Mouse (Mus musculus) liver, adult 2 months (tissue): ENCODE results near the gene Srrd. TPM values are rescaled to one million over a fixed set of nuclear protein-coding genes. Genes with fewer than 3 reads are reported as not detected.
"Not testable (repeated sequence)": the region's sequence is repeated elsewhere in the genome, so short reads cannot be mapped to it uniquely, and the experiment has no call there.

Experiments
- DNase-seq: peaks from one replicate; pipeline ENCODE4 v3.0.0-alpha.2; 2011; ENCODE audit warnings: low read depth, low spot score; ENCODE audit errors: extremely low read depth
- H3K27ac ChIP-seq: fragments of 200-500 bp; replicated peaks from 2 replicates; pipeline ENCODE4 v1.5.1; 2012; ENCODE audit warnings: low read depth, mild to moderate bottlenecking, control low read depth, inconsistent platforms, low read length; ENCODE audit not compliant: insufficient read depth
- H3K27me3 ChIP-seq: fragments of 200-500 bp; 2 replicates; pipeline ENCODE4 v1.6.1; 2012; ENCODE audit warnings: mild to moderate bottlenecking, moderate library complexity, low read length, inconsistent platforms; ENCODE audit not compliant: control insufficient read depth, insufficient read depth
- H3K36me3 ChIP-seq: fragments of 200-500 bp; 2 replicates; pipeline ENCODE4 v1.6.1; 2012; ENCODE audit warnings: low read length, inconsistent platforms; ENCODE audit not compliant: control insufficient read depth, insufficient read depth
- H3K4me1 ChIP-seq: fragments of 200-500 bp; 2 replicates; pipeline ENCODE4 v1.6.1; 2011; ENCODE audit warnings: low read length; ENCODE audit not compliant: control insufficient read depth, insufficient read depth
- H3K4me3 ChIP-seq: fragments of 200-500 bp; 2 replicates; pipeline ENCODE4 v1.5.1; 2011; ENCODE audit warnings: low read depth, mild to moderate bottlenecking, control low read depth, low read length, moderate library complexity; ENCODE audit not compliant: insufficient read depth
- H3K79me2 ChIP-seq: fragments of 200-500 bp; 2 replicates; pipeline ENCODE4 v1.6.1; 2012; ENCODE audit warnings: inconsistent platforms, mild to moderate bottlenecking, low read length, moderate library complexity; ENCODE audit not compliant: control insufficient read depth, insufficient read depth
- H3K9ac ChIP-seq: fragments of 200-500 bp; 2 replicates; pipeline ENCODE4 v1.6.1; 2012; ENCODE audit warnings: low read depth, mild to moderate bottlenecking, control low read depth, inconsistent platforms, low read length
- CTCF ChIP-seq: fragments of 200-500 bp; IDR thresholded peaks from 2 replicates; pipeline ENCODE4 v1.5.1; 2011; ENCODE audit warnings: low read depth, low read length, control low read depth
- POLR2A ChIP-seq: fragments of 200-500 bp; IDR thresholded peaks from 2 replicates; pipeline ENCODE4 v1.6.1; 2011; ENCODE audit warnings: low read length, control low read depth; ENCODE audit not compliant: insufficient read depth; ENCODE audit errors: extremely low read depth
- WGBS: fragments of 180-500 bp; shearing (Covaris S2); methylation state at CpG from one replicate; pipeline ENCODE4 v1.1.7; 2018; 5-methylcytosine and 5-hydroxymethylcytosine counted together
- polyA plus RNA-seq: library from polyadenylated mRNA; depleted of rRNA; stranded (reverse); fragments of >200 nt; gene quantifications from 2 replicates; pipeline ENCODE4 v1.2.3, GENCODE M21; 2012
- total RNA-seq: library from RNA; depleted of rRNA; stranded (reverse); fragments of >200 nt; gene quantifications from 2 replicates; pipeline ENCODE4 v1.2.3, GENCODE M21; 2014

Gene Srrd
- total and polyA plus RNA-seq, 2 experiments, result 12.3 to 30.0 TPM

- no peaks in the 10 kb centered on the region for H3K36me3 ChIP-seq
- no peaks in the 10 kb centered on the region for H3K79me2 ChIP-seq
- no peak for TF ChIP-seq POLR2A
- no peak overlapping the region for H3K9ac ChIP-seq
- H3K4me1 ChIP-seq, result peaks cover 2% of the 10 kb centered on the region; the same call in 1 of the 2 replicates
- no peak for DNase-seq
- WGBS, result 68% methylated on average over 6 of the region's 6 CpGs
- H3K4me3 ChIP-seq, result no peak overlapping the region
- no peaks in the 10 kb centered on the region for H3K27me3 ChIP-seq
- no peak overlapping the region for H3K27ac ChIP-seq
Measured at GRCm38 (mm10) chr5:112320936-112321335, 21.9 kb downstream of the Srrd start.

- Histone ChIP-seq H3K79me2 (no peaks in the 10 kb centered on the region), H3K27ac (no peak overlapping the region), H3K4me1 (no peaks in the 10 kb centered on the region), H3K4me3 (no peak overlapping the region), H3K27me3 (no peaks in the 10 kb centered on the region), H3K9ac (no peak overlapping the region), H3K36me3 (peaks cover under 1% of the 10 kb centered on the region; the same call in 1 of the 2 replicates)
- WGBS, result 77% methylated on average over 5 of the region's 5 CpGs
- no peak for DNase-seq
- TF ChIP-seq POLR2A (no peak), CTCF (no peak)
Measured at GRCm38 (mm10) chr5:112320379-112320778, 22.5 kb downstream of the Srrd start.

DNA sequence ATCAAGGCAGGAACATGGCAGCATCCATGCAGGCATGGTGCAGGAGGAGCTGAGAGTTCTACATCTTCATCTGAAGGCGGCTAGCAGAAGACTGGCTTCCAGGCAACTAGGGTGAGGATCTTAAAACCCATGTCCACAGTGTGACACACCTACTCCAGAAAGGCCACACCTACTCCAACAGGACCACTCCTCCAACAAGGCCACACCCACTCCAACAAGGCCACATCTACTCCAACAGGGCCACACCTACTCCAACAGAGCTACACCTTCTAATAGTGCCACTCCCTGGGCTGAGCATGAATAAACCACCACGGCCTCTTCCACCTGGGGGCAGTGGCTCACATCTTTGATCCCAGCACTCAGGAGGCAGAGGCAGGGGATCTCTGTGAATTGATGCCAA lies 23.5 kb downstream of the Srrd start:
- not testable (repeated sequence) for H3K79me2 ChIP-seq, H3K9ac ChIP-seq, DNase-seq, H3K4me3 ChIP-seq, H3K27ac ChIP-seq, H3K4me1 ChIP-seq, H3K36me3 ChIP-seq, H3K27me3 ChIP-seq
- WGBS, result 87% methylated on average over 2 of the region's 2 CpGs

DNA sequence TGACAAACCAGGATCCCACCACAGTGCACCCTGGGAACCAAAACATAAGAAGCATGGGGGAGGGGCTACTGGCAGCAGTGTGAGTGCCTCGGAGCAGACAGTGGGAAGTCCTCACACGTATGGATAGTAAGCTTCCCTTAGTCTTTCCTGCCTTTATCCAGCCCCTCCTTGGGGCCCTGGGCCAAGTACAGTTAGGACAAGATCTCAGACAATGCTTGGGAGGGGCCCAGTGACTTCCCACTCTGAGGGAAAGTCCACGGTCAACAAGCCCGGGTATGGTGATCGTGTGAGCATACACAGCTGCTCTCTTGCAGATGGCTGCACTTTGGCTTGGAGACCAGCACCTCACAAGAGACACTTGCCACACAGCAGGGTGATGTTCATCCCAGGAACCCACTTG lies 25.5 kb downstream of the Srrd start:
- H3K27ac ChIP-seq, result 0 out of 2 replicates have a peak overlapping the region, but pooled peaks have one; percentile 19
- DNase-seq, result no peak
- H3K4me3 ChIP-seq, result no peak overlapping the region
- H3K27me3 ChIP-seq, result no peaks in the 10 kb centered on the region
- no peaks in the 10 kb centered on the region for H3K4me1 ChIP-seq
- no peak for TF ChIP-seq CTCF
- TF ChIP-seq POLR2A, result no peak
- H3K9ac ChIP-seq, result no peak overlapping the region
- H3K36me3 ChIP-seq, result peaks cover 9% of the 10 kb centered on the region
- no peaks in the 10 kb centered on the region for H3K79me2 ChIP-seq
- 41% methylated on average over 5 of the region's 5 CpGs for WGBS

DNA sequence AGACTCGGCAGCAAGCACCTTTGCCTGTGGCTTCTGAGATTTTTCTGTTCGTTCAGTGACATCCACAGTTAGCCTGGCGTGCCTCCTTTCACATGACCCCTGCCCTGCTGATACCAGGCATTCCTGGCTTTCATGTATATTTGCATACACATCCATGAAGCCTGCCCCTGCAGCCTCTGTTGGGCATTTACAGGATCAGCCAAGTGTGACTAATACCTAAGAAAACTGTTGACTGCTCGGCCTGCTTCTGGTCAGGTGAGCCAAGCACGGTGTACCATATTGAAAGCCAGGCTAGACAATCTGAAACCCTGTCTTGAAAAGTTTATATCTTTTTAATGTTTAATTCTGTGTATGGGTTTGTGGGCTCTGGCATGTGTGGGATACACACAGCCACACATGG lies 26.4 kb downstream of the Srrd start:
- Histone ChIP-seq H3K79me2 (no peaks in the 10 kb centered on the region), H3K4me3 (no peak overlapping the region), H3K27me3 (no peaks in the 10 kb centered on the region), H3K27ac (no peak overlapping the region), H3K9ac (no peak overlapping the region), H3K4me1 (no peaks in the 10 kb centered on the region), H3K36me3 (peaks cover 9% of the 10 kb centered on the region)
- no peak for TF ChIP-seq POLR2A
- TF ChIP-seq CTCF, result no peak
- no peak for DNase-seq
- WGBS, result 75% methylated on average over 5 of the region's 5 CpGs

DNA sequence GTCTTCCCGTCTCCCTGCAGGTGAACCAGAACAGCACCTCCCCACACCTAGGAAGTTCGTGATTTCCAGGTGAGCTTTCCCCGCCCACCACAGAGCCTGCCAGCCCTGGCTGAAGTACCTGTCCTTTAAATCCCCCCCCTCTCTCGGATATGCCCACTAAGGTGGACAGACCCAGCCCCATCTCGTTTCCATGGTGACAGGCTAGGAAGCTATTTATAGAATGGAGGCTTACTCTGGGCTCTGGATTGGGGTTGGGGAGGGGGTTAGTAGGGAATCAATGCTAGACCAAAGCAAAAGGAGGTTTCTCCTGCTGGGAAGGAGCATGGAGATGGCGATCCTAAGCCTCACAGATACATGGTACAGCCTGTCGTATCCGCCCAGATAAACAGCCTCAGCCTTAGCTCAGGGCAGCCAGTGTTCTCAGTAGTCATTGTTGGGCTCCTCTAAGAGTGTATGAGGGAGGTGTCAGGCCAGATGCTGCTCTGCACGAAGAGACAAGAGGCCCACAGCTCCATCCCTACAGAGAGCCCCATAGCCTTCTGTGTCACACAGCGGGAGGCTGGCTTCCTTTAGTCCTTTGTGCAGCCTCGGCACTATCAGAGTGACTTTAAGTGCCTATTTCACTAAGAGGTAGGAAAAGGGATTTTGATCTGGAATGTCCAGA lies 29.5 kb downstream of the Srrd start:
- Histone ChIP-seq H3K4me1 (no peaks in the 10 kb centered on the region), H3K27me3 (no peaks in the 10 kb centered on the region), H3K9ac (no peak overlapping the region), H3K79me2 (no peaks in the 10 kb centered on the region), H3K36me3 (peaks cover 17% of the 10 kb centered on the region), H3K27ac (no peak overlapping the region), H3K4me3 (no peak overlapping the region)
- TF ChIP-seq POLR2A, result no peak
- TF ChIP-seq CTCF, result no peak
- DNase-seq, result no peak
- 84% methylated on average over 11 of the region's 11 CpGs for WGBS
